Mouse (Mus musculus) embryonic fibroblast, embryonic 13.5 days (primary cell): Measurements from ENCODE around the gene Agmat.

Experiments
- CTCF ChIP-seq: IDR thresholded peaks from 2 replicates; pipeline ENCODE4 v1.5.1; 2011; ENCODE audit warnings: mild to moderate bottlenecking, control low read depth, low read length, moderate library complexity, borderline replicate concordance; ENCODE audit not compliant: insufficient read depth
- POLR2A ChIP-seq: IDR thresholded peaks from 2 replicates; pipeline ENCODE4 v1.6.1; 2011; ENCODE audit warnings: low read depth, mild to moderate bottlenecking, control low read depth, low read length, moderate library complexity

- TF ChIP-seq CTCF (no peak), POLR2A (no peak)
Measured at GRCm38 (mm10) chr4:141713598-141714142, 32.8 kb upstream of the Agmat start.
